Mouse (Mus musculus): ENCODE data around the gene Ptprn2. TPM values are rescaled to one million over a fixed set of nuclear protein-coding genes. Genes with fewer than 3 reads are reported as not detected.

Ptprn2 gene
- polyA plus RNA-seq, 1 experiment from 2014 or later, result 0.13 TPM

- H3K27ac ChIP-seq, result no peak overlapping the region
- ATAC-seq (replicated peaks; ENCODE audit: insufficient number of reproducible peaks, insufficient read depth, low FRiP score, low read depth), result peak; percentile 61
- H3K4me3 ChIP-seq, result no peak overlapping the region
- H3K4me2 ChIP-seq, result no peak overlapping the region
- no peaks in the 10 kb centered on the region for H3K9me3 ChIP-seq (replicated peaks)
- H3K9ac ChIP-seq, result no peak overlapping the region
- H3K36me3 ChIP-seq, result no peaks in the 10 kb centered on the region
- H3K27me3 ChIP-seq, result peaks cover 3% of the 10 kb centered on the region; the same call in 1 of the 2 replicates
- WGBS, result 29% methylated on average over 7 of the region's 7 CpGs
- 0 out of 2 replicates have a peak, but pooled peaks cover 2% of the 10 kb centered on the region for H3K4me1 ChIP-seq (replicated peaks)
Measured at GRCm38 (mm10) chr12:117242181-117242580, 756.7 kb downstream of the Ptprn2 start.

DNA sequence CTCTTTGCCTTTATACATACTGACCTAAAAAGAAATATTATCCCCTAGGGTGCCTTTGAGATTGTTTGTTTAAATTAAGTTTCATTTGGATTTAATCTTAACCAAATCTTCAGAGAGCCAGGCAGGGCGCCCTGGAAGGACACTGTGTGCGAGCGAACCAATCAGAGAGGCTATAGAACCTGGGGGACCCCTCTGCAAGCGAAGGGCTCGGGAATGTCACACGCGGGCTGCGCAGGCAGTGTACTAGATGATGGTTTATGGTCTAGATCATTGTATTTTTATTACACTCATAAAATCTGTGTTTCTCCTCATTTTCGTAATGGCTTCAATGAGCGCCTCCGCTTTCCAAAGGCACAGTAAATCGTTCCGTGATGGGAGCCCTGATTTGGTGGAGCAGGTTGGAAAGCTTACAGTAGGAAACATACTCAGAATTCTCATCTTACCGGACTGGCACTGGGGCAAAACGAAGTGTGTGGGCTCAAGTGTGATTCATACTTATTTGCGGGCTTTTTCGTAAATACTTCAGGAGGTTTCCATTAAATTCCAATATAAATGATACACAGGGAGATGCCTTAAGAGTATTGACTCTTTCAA is 760.5 kb downstream of the Ptprn2 start:
- H3K9ac ChIP-seq, result no peak overlapping the region
- no peak overlapping the region for H3K27ac ChIP-seq
- no peak overlapping the region for H3K4me3 ChIP-seq
- ATAC-seq (replicated peaks; ENCODE audit: insufficient number of reproducible peaks, insufficient read depth, low FRiP score, low read depth), result no peak
- no peaks in the 10 kb centered on the region for H3K36me3 ChIP-seq
- 80% methylated on average over 17 of the region's 17 CpGs for WGBS
- H3K4me1 ChIP-seq (replicated peaks), result 0 out of 2 replicates have a peak, but pooled peaks cover 2% of the 10 kb centered on the region
- H3K9me3 ChIP-seq (replicated peaks), result no peaks in the 10 kb centered on the region
- no peak overlapping the region for H3K4me2 ChIP-seq
- peaks cover 3% of the 10 kb centered on the region; the same call in 1 of the 2 replicates for H3K27me3 ChIP-seq

GRCm38 (mm10) chr12:117250465-117250864 is 764.9 kb downstream of the Ptprn2 start:
- no peak for ATAC-seq (replicated peaks; ENCODE audit: insufficient number of reproducible peaks, insufficient read depth, low FRiP score, low read depth)
- Histone ChIP-seq H3K9me3 (replicated peaks) (no peaks in the 10 kb centered on the region), H3K4me3 (no peak overlapping the region), H3K9ac (no peak overlapping the region), H3K4me2 (no peak overlapping the region), H3K27me3 (no peaks in the 10 kb centered on the region), H3K4me1 (replicated peaks) (0 out of 2 replicates have a peak, but pooled peaks cover 2% of the 10 kb centered on the region), H3K27ac (no peak overlapping the region), H3K36me3 (no peaks in the 10 kb centered on the region)
- WGBS, result 6% methylated on average over 6 of the region's 6 CpGs

- Histone ChIP-seq H3K9ac (no peak overlapping the region), H3K4me2 (no peak overlapping the region), H3K9me3 (replicated peaks) (no peaks in the 10 kb centered on the region), H3K36me3 (no peaks in the 10 kb centered on the region), H3K4me3 (no peak overlapping the region), H3K27ac (no peak overlapping the region), H3K4me1 (replicated peaks) (0 out of 2 replicates have a peak, but pooled peaks cover 2% of the 10 kb centered on the region), H3K27me3 (no peaks in the 10 kb centered on the region)
- 28% methylated on average over 11 of the region's 11 CpGs for WGBS
- no peak for ATAC-seq (replicated peaks; ENCODE audit: insufficient number of reproducible peaks, insufficient read depth, low FRiP score, low read depth)
Measured at GRCm38 (mm10) chr12:117251663-117252425, 766.3 kb downstream of the Ptprn2 start.

- no peaks in the 10 kb centered on the region for H3K9me3 ChIP-seq (replicated peaks)
- H3K4me2 ChIP-seq, result no peak overlapping the region
- no peaks in the 10 kb centered on the region for H3K27me3 ChIP-seq
- H3K27ac ChIP-seq, result no peak overlapping the region
- no peak overlapping the region for H3K9ac ChIP-seq
- H3K36me3 ChIP-seq, result no peaks in the 10 kb centered on the region
- WGBS, result 26% methylated on average over 3 of the region's 3 CpGs
- no peak for ATAC-seq (replicated peaks; ENCODE audit: insufficient number of reproducible peaks, insufficient read depth, low FRiP score, low read depth)
- 0 out of 2 replicates have a peak, but pooled peaks cover 2% of the 10 kb centered on the region for H3K4me1 ChIP-seq (replicated peaks)
- no peak overlapping the region for H3K4me3 ChIP-seq
Measured at GRCm38 (mm10) chr12:117252426-117252779, 766.9 kb downstream of the Ptprn2 start.

- Histone ChIP-seq H3K27me3 (peaks cover 5% of the 10 kb centered on the region; the same call in 1 of the 2 replicates), H3K36me3 (no peaks in the 10 kb centered on the region), H3K4me3 (no peak overlapping the region), H3K27ac (no peak overlapping the region), H3K4me1 (replicated peaks) (0 out of 2 replicates have a peak, but pooled peaks cover 2% of the 10 kb centered on the region), H3K9me3 (replicated peaks) (no peaks in the 10 kb centered on the region), H3K4me2 (no peak overlapping the region), H3K9ac (no peak overlapping the region)
- no peak for ATAC-seq (replicated peaks; ENCODE audit: insufficient number of reproducible peaks, insufficient read depth, low FRiP score, low read depth)
- WGBS, result 63% methylated on average over 9 of the region's 9 CpGs
Measured at GRCm38 (mm10) chr12:117254356-117254755, 768.8 kb downstream of the Ptprn2 start.

DNA sequence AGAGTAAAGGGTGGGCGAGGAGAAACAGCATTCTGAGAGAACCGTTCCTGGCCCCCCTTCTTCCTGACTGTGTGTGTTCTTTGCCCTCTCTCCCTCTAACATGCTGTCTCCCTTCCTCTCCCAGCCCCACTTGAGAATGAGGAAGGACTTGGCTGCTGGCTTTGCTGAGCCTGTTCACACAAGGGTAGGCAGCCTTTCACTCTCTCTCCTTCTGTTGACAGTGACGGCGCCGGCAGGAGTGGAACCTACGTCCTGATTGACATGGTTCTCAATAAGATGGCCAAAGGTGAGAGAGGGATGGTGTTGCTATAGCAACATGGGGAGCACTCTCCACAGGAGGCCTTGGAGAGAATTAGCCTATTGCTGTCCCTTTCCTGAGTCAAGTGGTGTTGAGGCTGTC is 769.8 kb downstream of the Ptprn2 start:
- no peak for ATAC-seq (replicated peaks; ENCODE audit: insufficient number of reproducible peaks, insufficient read depth, low FRiP score, low read depth)
- no peak overlapping the region for H3K27ac ChIP-seq
- 42% methylated on average over 6 of the region's 6 CpGs for WGBS

DNA sequence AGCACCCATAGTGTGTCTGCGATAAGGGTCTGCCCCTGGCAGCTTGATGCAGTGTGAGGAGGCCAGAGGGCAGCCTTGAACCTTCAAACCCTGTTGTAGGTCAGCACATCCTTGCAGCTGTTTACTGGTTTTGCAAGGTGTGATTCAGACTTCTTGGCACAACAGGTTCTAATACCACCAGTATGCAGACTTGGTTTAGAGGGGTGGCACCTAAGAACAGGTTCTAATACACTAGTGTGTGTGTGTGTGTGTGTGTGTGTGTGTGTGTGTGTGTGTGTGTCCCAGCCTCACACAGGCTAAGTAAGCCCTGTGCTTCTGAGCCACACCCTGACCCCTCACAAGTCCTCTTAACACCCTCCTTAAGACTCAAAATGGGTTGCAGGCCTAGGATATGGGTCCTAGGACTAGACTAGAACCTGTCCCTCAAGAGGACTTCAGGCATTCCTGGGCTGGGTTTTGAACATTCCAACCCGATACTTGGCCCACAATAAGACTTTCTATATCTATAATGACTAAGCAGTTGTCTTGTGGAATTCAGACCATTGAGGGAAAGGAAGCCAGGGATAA is 770.3 kb downstream of the Ptprn2 start:
- H3K36me3 ChIP-seq, result no peaks in the 10 kb centered on the region
- H3K9me3 ChIP-seq (replicated peaks), result no peaks in the 10 kb centered on the region
- peaks cover 5% of the 10 kb centered on the region; the same call in 1 of the 2 replicates for H3K27me3 ChIP-seq
- 0 out of 2 replicates have a peak, but pooled peaks cover 2% of the 10 kb centered on the region for H3K4me1 ChIP-seq (replicated peaks)
- WGBS, result 86% methylated on average over 2 of the region's 2 CpGs
- no peak overlapping the region for H3K27ac ChIP-seq
- H3K4me2 ChIP-seq, result no peak overlapping the region
- no peak for ATAC-seq (replicated peaks; ENCODE audit: insufficient number of reproducible peaks, insufficient read depth, low FRiP score, low read depth)
- H3K9ac ChIP-seq, result no peak overlapping the region
- no peak overlapping the region for H3K4me3 ChIP-seq

More for the DNA sequence above, 769.8 kb downstream of the Ptprn2 start:
- H3K27me3 ChIP-seq, result peaks cover 5% of the 10 kb centered on the region; the same call in 1 of the 2 replicates
- no peaks in the 10 kb centered on the region for H3K36me3 ChIP-seq
- no peak overlapping the region for H3K4me2 ChIP-seq
- no peaks in the 10 kb centered on the region for H3K9me3 ChIP-seq (replicated peaks)
- H3K4me3 ChIP-seq, result no peak overlapping the region
- 0 out of 2 replicates have a peak, but pooled peaks cover 2% of the 10 kb centered on the region for H3K4me1 ChIP-seq (replicated peaks)
- no peak overlapping the region for H3K9ac ChIP-seq

GRCm38 (mm10) chr12:117256849-117257204 is 771.3 kb downstream of the Ptprn2 start:
- no peaks in the 10 kb centered on the region for H3K9me3 ChIP-seq (replicated peaks)
- H3K9ac ChIP-seq, result no peak overlapping the region
- 82% methylated on average over 5 of the region's 5 CpGs for WGBS
- H3K4me3 ChIP-seq, result no peak overlapping the region
- no peak overlapping the region for H3K27ac ChIP-seq
- no peaks in the 10 kb centered on the region for H3K36me3 ChIP-seq
- H3K4me2 ChIP-seq, result no peak overlapping the region
- peaks cover 5% of the 10 kb centered on the region; the same call in 1 of the 2 replicates for H3K27me3 ChIP-seq
- H3K4me1 ChIP-seq (replicated peaks), result 0 out of 2 replicates have a peak, but pooled peaks cover 2% of the 10 kb centered on the region
- no peak for ATAC-seq (replicated peaks; ENCODE audit: insufficient number of reproducible peaks, insufficient read depth, low FRiP score, low read depth)

GRCm38 (mm10) chr12:117257205-117257920 is 771.8 kb downstream of the Ptprn2 start:
- Histone ChIP-seq H3K4me3 (no peak overlapping the region), H3K9me3 (replicated peaks) (no peaks in the 10 kb centered on the region), H3K9ac (no peak overlapping the region), H3K36me3 (no peaks in the 10 kb centered on the region), H3K4me2 (no peak overlapping the region), H3K27me3 (peaks cover 5% of the 10 kb centered on the region; the same call in 1 of the 2 replicates), H3K27ac (no peak overlapping the region), H3K4me1 (replicated peaks) (no peaks in the 10 kb centered on the region)
- no peak for ATAC-seq (replicated peaks; ENCODE audit: insufficient number of reproducible peaks, insufficient read depth, low FRiP score, low read depth)
- 44% methylated on average over 20 of the region's 20 CpGs for WGBS
